Mouse (Mus musculus): Measurements from ENCODE around the gene Cyth1.

DNA sequence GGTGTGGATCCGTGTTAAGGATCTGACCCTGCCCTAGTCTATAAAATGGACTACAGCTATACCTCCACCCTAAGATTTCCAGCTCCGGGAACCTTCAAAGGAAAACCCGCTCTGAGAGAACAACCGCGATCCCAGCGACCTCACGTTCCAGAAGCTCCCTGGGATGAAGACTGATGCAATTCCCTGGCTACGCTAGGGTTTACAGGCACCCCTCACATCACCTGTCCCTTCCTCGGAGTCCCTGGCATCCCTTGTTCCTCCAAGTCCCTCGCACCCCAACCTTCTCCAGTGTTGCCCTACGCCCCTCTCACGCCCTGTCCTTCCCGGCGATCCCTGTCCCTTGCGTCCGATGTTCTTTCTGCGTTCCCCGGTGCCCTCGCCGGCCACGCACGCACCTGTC is 41.2 kb upstream of the Cyth1 start:
- TF ChIP-seq MAX (IDR thresholded peaks at IDR 0.05; ENCODE audit: low read depth) = no peak
- no peak for TF ChIP-seq POLR2A (IDR thresholded peaks at IDR 0.05; ENCODE audit: insufficient read length, low read depth)
- no peak for TF ChIP-seq TCF12 (IDR thresholded peaks at IDR 0.05; ENCODE audit: insufficient read depth, poor library complexity, severe bottlenecking)
- TF ChIP-seq USF1 (IDR thresholded peaks at IDR 0.05; ENCODE audit: low read depth) = no peak

Measured in myocyte (in vitro differentiated cells).